Mouse (Mus musculus): Measurements from ENCODE around the gene Vps13c.

GRCm38 (mm10) chr9:67967011-67967410 is 126.8 kb downstream of the Vps13c start:
- TF ChIP-seq CTCF (IDR thresholded peaks at IDR 0.05; ENCODE audit: extremely low read depth, insufficient read depth, insufficient read length, insufficient replicate concordance): no peak
- no peak for TF ChIP-seq POLR2A (IDR thresholded peaks at IDR 0.05; ENCODE audit: low read depth, low read length)
